Mouse (Mus musculus) spleen, embryonic (tissue): ENCODE data around the gene Gimap5.

Experiments used
- CTCF ChIA-PET: fragments of 350-600 bp; sonication (Branson Sonifier 250); formaldehyde crosslinking; loops from one replicate; lab custom pipeline; 2022; lab: Charles Lee

The Gimap5 gene

DNA sequence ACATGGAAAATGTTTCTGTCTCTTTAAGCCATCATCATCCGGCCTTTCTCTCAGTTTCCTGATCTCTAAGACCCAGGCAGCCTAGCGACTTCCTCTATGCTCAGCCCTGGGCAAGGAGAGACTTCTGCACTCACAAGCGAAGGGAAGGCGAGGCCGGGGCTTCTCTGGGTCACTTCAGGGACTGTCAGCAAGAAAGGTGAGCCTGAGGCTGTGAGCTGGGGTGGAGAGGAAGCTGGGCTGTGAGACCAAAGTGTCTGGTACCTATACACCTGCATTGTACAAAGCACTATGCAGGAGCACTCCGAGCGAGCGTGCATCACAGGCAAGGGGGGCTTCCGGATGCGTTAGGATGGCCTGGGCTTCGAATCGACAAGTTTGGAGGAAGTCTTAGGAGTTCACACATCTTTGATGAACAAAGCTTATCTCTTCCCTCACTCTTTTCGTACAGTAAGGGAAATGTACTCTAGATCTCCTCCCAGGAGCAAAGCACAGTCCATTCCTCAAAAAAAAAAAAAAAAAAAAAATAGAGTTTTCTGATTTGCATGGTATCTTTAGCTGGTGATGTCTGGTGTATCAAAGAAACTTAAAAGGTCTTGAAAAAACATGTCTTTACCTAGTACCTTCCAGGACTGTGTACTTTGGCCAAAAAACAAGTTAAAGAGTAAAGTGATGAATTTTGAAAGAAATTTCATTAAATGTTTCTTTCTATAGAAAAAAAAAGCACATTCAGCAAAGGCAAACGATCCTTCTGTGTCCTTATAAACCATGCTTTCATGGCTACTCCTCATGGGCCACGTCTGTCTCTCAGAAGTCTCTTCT lies 6.8 kb upstream of the Gimap5 start, which contains the start of gene Gimap1:
TSS of gene Gimap1 (plus strand) at position 94 of the 819 bp plus-strand sequence.
- CTCF ChIA-PET: interaction anchor here (0.5 to 1.0 kb wide), 6 partner anchors 10 to 1829 kb away, joined by 3 to 6 read pairs (median 3); no protein-coding TSS in a partner anchor

GRCm38 (mm10) chr6:48739780-48740055 lies 6.3 kb upstream of the Gimap5 start:
- CTCF ChIA-PET: interaction anchor here (0.6 to 1.0 kb wide), 6 partner anchors 9 to 1829 kb away, joined by 3 to 6 read pairs (median 3); no protein-coding TSS in a partner anchor

GRCm38 (mm10) chr6:48740501-48741169 lies 5.4 kb upstream of the Gimap5 start:
- CTCF ChIA-PET: interaction anchor here (0.7 kb wide), 1 partner anchor 16 kb away, joined by 5 read pairs; no protein-coding TSS in a partner anchor

- CTCF ChIA-PET: no interaction called here
Measured at GRCm38 (mm10) chr6:48741273-48741672, 4.7 kb upstream of the Gimap5 start.

- CTCF ChIA-PET: no interaction called here
Measured at GRCm38 (mm10) chr6:48741711-48742206, 4.2 kb upstream of the Gimap5 start.

DNA sequence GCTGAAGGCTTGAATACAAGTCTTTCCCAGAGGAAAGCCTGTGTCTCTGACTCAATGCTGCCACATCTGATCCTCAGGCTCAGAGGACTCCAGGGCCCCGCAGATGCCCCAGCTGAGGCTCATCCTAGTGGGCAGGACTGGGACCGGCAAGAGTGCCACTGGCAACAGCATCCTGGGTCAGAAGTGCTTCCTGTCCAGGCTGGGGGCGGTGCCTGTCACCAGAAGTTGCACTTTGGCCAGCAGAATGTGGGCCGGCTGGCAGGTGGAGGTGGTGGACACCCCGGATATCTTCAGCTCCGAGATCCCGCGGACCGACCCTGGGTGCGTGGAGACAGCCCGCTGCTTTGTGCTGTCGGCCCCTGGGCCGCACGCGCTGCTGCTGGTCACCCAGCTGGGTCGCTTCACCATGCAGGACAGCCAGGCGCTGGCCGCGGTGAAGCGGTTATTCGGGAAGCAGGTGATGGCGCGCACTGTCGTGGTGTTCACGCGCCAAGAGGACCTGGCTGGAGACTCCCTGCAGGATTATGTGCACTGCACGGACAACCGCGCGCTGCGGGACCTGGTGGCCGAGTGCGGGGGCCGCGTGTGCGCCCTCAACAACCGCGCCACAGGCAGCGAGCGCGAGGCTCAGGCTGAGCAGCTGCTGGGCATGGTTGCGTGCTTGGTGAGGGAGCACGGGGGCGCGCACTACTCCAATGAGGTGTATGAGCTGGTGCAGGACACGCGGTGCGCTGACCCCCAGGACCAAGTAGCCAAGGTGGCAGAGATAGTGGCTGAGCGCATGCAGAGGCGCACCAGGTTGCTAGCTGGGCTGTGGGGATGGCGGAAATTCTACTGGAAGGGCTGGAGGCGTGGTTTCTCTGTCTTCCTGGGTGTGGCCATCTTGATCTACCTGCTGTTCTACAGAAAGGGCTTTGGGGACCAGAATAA lies 3.3 kb upstream of the Gimap5 start:
- CTCF ChIA-PET: interaction anchor here (0.8 to 0.9 kb wide), 2 partner anchors 43 to 97 kb away, joined by 3 to 4 read pairs; no protein-coding TSS in a partner anchor

DNA sequence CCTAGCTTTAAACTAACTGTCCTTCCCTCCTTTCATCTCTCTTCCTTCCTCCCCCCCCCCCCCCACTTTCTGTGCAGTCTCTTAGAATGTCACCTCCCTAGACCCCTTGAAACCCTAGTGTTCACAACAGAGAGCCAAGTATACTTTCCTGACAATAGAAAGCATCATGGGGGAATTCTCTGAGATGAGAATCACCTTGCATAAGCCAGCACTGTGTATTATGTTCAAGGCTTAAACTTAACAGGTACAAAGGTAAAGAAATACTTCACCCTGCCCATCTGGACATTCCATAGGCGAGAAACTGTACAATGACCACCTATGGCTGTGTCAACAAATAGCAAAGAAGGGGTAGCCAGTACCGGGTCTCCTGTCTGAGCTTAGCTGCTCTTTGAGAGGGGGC lies 507 bp upstream of the Gimap5 start:
- CTCF ChIA-PET: interaction anchor here (0.6 kb wide), 2 partner anchors 13 to 68 kb away, joined by 4 read pairs; no protein-coding TSS in a partner anchor

GRCm38 (mm10) chr6:48747091-48747966 lies 1.3 kb downstream of the Gimap5 start:
- CTCF ChIA-PET: interaction anchor here (0.5 to 0.7 kb wide), 3 partner anchors 13 to 24 kb away, joined by 3 to 5 read pairs (median 3); no protein-coding TSS in a partner anchor

GRCm38 (mm10) chr6:48763567-48764270 lies 17.7 kb downstream of the Gimap5 start:
- CTCF ChIA-PET: no interaction called here

DNA sequence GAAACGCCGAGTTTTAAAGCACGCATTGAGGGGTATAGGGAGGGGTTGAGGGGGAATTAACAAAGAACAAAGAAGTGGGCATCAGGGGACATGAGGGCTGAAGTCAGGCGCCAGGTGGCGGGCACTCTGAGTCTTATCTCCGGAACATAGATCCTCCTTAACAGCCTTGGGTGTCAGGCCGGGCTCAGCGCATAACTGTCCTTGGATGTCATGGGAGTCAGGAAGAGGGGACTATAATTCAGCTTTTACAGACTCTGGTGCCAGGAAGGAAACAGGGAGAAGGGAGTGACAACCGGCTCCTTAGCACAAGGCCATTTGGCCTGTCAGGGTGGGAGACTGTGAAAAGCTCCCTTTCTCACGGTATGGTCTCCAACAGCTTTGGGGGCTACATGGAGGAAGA lies 18.5 kb downstream of the Gimap5 start:
- CTCF ChIA-PET: no interaction called here

GRCm38 (mm10) chr6:48768178-48768869 lies 22.3 kb downstream of the Gimap5 start:
- CTCF ChIA-PET: interaction anchor here (0.5 to 1.3 kb wide), 6 partner anchors 21 to 290 kb away, joined by 3 to 4 read pairs (median 3); partner anchors contain the start of gene Gimap8

- CTCF ChIA-PET: interaction anchor here (0.5 to 1.3 kb wide), 3 partner anchors 22 to 122 kb away, joined by 3 to 4 read pairs (median 3); partner anchors contain the start of gene Gimap8
Measured at GRCm38 (mm10) chr6:48768933-48769332, 22.9 kb downstream of the Gimap5 start.

DNA sequence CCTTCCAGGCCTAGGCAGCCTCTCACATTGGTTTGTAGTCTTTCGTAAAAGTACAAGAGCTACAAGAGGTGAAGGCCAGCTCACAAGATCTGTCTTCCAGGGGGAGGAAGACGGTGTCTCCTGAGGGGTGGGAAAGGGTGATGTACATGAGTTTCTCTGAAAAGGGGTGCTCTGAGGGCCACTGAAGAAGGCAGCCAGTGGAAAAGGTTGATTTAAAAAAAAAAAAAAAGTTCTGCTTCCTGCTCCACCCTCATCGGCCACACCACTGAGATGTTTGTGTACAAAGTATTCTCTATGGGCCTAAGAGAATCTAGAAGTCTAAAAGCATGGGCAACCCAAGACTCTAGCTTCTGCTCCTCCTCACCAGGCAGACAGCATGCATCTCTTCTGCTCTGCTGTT lies 24.7 kb downstream of the Gimap5 start, which contains the start of gene Gimap3:
TSS of gene Gimap3 (minus strand) at position 156 of the 400 bp plus-strand sequence.
- CTCF ChIA-PET: interaction anchor here (0.6 to 3.2 kb wide), 8 partner anchors 24 to 128 kb away, joined by 3 to 24 read pairs (median 4); partner anchors contain the start of genes Gimap8 and Gimap9

DNA sequence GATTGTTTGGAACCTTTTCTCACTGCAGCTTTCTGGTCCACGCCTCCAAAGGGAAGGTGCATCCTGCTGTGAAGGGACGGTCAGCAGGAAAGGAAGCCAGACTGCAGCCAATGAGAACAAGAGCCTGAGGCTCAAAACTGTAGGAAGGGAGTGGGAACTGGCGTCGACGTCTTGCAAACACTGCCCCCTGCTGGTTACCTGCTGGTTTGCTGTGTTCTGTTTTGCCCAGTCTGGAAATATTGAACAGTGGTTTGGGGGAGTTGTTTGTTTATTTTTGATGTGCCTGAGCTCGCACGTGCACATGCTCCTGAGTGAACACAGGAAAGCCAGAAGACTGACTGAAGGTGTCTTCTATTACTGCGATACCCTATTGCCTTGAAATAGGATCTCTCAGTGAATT lies 26.0 kb downstream of the Gimap5 start:
- CTCF ChIA-PET: interaction anchor here (0.7 to 3.2 kb wide), 5 partner anchors 39 to 129 kb away, joined by 3 to 24 read pairs (median 6); partner anchors contain the start of gene Gimap8

DNA sequence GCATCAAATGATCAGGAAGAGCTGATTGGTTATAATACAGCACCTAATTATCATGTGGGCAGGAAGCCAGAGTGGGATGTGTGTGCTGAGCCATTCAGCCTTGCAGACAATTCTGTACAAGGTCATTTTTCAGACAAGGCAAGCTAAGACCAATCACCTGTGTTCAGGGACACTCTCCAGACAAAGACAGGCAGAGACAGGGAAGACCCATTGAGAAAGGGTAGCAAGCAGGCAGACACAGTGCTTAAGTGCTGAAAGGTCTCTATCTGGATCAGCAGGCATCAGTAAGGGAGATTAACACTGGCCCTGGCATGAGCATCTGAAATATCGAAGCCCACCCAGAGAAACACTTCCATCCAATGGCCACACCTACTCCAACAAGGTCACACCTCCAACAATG lies 38.4 kb downstream of the Gimap5 start:
- CTCF ChIA-PET: no interaction called here

DNA sequence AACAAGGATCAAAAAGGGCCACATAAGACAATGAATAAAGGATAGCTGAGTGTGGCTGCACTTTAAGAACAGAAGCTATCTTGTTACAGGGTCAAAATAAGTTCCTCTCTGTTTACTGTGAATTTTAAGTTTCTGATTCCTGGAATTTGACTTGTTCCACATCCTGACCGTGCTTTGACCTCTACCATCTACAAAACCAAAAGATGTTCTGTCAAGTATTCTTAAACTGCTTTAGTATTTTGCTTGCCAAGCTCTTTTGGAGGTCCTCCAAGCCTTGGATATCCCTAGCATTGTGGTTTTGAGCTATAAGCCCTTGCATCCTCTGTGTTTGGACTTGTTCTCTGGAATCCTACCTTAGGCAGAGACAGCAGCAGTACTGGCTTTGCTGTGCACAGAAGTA lies 39.2 kb downstream of the Gimap5 start:
- CTCF ChIA-PET: no interaction called here

DNA sequence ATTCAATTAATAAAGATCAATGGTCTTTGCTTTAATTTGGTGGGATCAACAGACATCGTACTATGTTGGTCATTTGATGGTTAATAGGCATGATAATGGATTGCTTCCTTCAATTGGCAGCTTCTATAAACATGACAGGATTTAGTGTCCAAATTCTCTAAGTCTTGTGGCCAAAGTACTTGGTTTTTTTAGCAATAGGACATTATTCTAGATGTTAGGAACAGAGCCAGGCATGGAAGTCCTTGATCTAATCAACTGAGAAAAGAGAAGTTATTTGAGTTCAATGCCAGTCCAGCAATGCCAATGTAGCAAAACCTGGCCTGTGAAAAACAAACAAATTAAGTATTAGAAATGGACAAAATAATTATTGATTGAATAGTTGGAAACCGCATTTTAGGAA lies 39.6 kb downstream of the Gimap5 start:
- CTCF ChIA-PET: no interaction called here

DNA sequence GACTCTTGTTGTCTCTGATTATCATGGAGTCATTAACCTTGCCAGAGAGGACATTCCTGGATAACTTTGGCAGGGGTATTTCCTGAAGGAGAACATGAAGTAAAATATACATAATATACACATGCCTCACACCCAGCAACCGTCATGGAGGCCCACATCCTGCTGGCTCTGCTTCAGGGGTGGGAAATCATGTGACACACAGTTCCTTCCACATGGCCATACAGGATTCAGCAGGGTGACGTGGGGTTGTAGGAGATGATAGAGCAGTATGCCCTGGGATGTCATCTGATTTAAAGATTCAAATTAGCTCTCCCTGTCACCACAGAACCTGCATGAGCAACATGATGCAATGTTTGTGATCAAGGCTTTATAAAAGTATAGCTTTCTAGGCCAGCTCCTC lies 41.9 kb downstream of the Gimap5 start:
- CTCF ChIA-PET: no interaction called here
